Mouse (Mus musculus) midbrain, embryonic 12.5 days (tissue): ENCODE measurements around the gene 1600014C23Rik. TPM values are rescaled to one million over a fixed set of nuclear protein-coding genes. Genes with fewer than 3 reads are reported as not detected.

Experiments used
- ATAC-seq: fragments of 200-750 bp; cut with Nextera tagmentation; 2 replicates; pipeline ENCODE4 v1.8.0; 2017; ENCODE audit warnings: low read depth, moderate TSS enrichment, moderate library complexity; ENCODE audit not compliant: low FRiP score
- H3K27ac ChIP-seq: fragments of 300-500 bp; sonication (generic); replicated peaks from 2 replicates; pipeline ENCODE4 v1.5.1; 2016; ENCODE audit warnings: mild to moderate bottlenecking
- H3K27me3 ChIP-seq: fragments of 300-500 bp; sonication (generic); 2 replicates; pipeline ENCODE4 v1.6.1; 2016; ENCODE audit warnings: mild to moderate bottlenecking
- H3K36me3 ChIP-seq: fragments of 300-500 bp; sonication (generic); 2 replicates; pipeline ENCODE4 v1.6.1; 2016
- H3K4me1 ChIP-seq: fragments of 300-500 bp; sonication (generic); 2 replicates; pipeline ENCODE4 v1.6.1; 2016
- H3K4me2 ChIP-seq: fragments of 300-500 bp; sonication (generic); replicated peaks from 2 replicates; pipeline ENCODE4 v1.6.1; 2016; ENCODE audit warnings: mild to moderate bottlenecking, moderate library complexity
- H3K4me3 ChIP-seq: fragments of 300-500 bp; sonication (generic); 2 replicates; pipeline ENCODE4 v1.5.1; 2016; ENCODE audit warnings: mild to moderate bottlenecking
- H3K9ac ChIP-seq: fragments of 300-500 bp; sonication (generic); replicated peaks from 2 replicates; pipeline ENCODE4 v1.6.1; 2016; ENCODE audit warnings: mild to moderate bottlenecking, moderate library complexity
- H3K9me3 ChIP-seq: fragments of 300-500 bp; sonication (generic); 2 replicates; pipeline ENCODE4 v1.6.1; 2016; ENCODE audit warnings: mild to moderate bottlenecking
- WGBS: fragments of 180-500 bp; shearing (Covaris S2); methylation state at CpG from one replicate; pipeline ENCODE4 v1.1.7; 2016; 5-methylcytosine and 5-hydroxymethylcytosine counted together
- polyA plus RNA-seq: library from polyadenylated mRNA; unstranded; fragments of >200 nt; fragmentation: Nextera tagmentation; extraction: Ambion mirVana; gene quantifications from 2 replicates; pipeline ENCODE4 v1.2.1, GENCODE M21; 2016

1600014C23Rik gene
- polyA plus RNA-seq, 1 experiment from 2014 or later = not detected

DNA sequence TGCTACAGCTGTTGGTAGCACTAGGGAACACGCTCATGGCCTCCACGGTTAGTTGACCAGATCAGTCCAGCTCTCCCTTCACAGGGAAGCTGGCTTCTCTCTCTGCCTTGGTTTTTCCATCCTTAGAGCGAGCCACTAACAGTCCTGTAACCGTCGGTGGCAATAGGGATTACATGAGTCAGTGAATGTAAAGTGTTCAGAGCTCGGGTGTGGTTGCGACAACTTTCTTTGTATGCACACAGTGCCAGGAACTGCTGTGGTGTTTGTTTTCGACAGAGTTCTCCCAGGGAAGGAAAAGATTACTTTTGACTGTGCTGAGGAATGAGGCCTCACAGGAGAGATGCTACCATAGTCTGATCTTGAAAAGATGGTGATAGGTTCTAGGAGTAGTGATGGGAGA lies 29.5 kb upstream of the 1600014C23Rik start:
- Histone ChIP-seq H3K4me1 (peaks cover 25% of the 10 kb centered on the region), H3K9me3 (no peaks in the 10 kb centered on the region), H3K4me2 (no peak overlapping the region), H3K27ac (no peak overlapping the region), H3K27me3 (0 out of 2 replicates have a peak, but pooled peaks cover 2% of the 10 kb centered on the region), H3K9ac (no peak overlapping the region), H3K4me3 (no peak overlapping the region), H3K36me3 (no peaks in the 10 kb centered on the region)
- ATAC-seq = no peak
- 77% methylated on average over 8 of the region's 8 CpGs for WGBS

DNA sequence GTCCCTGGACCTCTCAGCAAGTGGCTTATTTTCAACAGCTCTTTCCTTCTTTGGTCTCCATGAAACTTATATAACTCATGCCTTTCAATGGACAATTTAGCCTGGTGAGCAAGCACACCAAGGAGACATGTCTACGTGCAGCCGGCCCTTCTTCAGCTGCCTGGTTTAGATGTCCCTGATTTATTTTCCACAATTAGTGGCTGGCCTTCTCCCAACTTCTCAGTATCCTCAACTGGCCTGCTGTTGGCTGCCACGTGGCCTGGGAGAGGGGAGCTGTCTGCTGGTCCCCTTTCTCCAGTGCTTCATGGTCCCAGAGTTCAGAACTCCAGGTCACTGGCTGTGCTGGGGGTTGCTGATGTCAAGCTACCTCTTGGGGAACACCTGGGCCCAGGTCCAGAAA lies 28.3 kb upstream of the 1600014C23Rik start:
- H3K9ac ChIP-seq = no peak overlapping the region
- H3K36me3 ChIP-seq = no peaks in the 10 kb centered on the region
- no peak for ATAC-seq
- 85% methylated on average over 3 of the region's 3 CpGs for WGBS
- no peak overlapping the region for H3K27ac ChIP-seq
- 0 out of 2 replicates have a peak, but pooled peaks cover 2% of the 10 kb centered on the region for H3K27me3 ChIP-seq
- no peak overlapping the region for H3K4me2 ChIP-seq
- H3K9me3 ChIP-seq = no peaks in the 10 kb centered on the region
- no peak overlapping the region for H3K4me3 ChIP-seq
- H3K4me1 ChIP-seq = peaks cover 15% of the 10 kb centered on the region

DNA sequence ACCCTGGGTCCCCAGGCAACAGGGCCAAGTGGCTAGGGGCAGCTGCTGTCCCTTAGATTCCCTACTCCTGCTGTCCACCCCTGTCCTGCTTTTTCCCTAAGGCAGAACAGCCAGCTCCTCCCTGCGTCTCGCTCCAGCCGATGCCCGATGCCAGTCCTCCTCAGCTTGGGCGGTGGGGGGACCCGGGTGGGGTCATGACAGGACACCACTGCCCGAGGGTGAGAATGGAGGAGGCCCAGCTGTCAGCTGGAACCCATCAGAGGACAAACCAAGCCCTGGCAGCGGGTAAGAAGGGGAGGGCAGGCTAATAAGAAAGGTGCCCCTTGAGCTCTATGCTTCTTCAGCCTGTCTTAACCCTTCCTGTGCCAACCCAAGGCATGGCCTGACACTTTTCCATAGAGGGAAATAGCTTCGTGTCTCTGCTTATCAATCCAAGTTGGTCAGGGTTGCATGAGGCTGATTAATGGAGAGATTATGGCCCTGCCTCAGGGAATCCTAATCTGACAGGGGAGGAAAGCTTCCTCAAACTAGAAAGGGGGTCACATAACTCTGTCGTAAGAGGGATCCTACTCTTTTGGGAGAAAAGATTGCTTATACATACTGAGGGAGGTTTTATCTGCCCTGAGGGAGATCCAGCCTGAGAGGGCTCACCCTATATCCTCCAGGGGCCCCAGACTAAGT lies 27.5 kb upstream of the 1600014C23Rik start:
- Histone ChIP-seq H3K4me1 (peaks cover 7% of the 10 kb centered on the region; the same call in 1 of the 2 replicates), H3K27ac (no peak overlapping the region), H3K9ac (no peak overlapping the region), H3K27me3 (0 out of 2 replicates have a peak, but pooled peaks cover 2% of the 10 kb centered on the region), H3K36me3 (no peaks in the 10 kb centered on the region), H3K4me3 (no peak overlapping the region), H3K9me3 (no peaks in the 10 kb centered on the region), H3K4me2 (no peak overlapping the region)
- WGBS = 70% methylated on average over 10 of the region's 10 CpGs
- ATAC-seq = no peak

DNA sequence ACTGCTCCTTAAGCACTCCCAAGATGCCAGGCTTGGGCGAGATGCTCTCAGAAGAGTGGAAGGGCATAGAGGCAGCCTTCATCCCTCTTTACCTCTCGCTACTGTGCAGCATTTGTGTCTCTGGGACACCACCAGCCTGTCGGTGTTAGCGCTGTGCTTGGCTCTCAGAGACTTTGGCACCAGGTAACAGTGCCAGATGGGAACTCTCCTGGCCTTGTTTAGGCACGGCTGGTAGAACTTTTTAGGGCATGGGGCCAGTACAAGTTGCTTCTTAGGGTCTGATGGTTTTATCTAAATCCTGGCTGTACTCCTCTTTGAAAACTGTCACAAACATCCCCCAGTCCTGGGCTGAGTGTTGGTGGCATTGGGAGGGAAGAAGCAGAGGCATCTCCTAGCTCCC lies 26.1 kb upstream of the 1600014C23Rik start:
- no peak overlapping the region for H3K4me2 ChIP-seq
- H3K4me1 ChIP-seq = 0 out of 2 replicates have a peak, but pooled peaks cover 3% of the 10 kb centered on the region
- H3K9ac ChIP-seq = no peak overlapping the region
- ATAC-seq = no peak
- no peaks in the 10 kb centered on the region for H3K9me3 ChIP-seq
- no peaks in the 10 kb centered on the region for H3K36me3 ChIP-seq
- H3K27me3 ChIP-seq = 0 out of 2 replicates have a peak, but pooled peaks cover 2% of the 10 kb centered on the region
- no peak overlapping the region for H3K27ac ChIP-seq
- WGBS = 90% methylated on average over 5 of the region's 5 CpGs
- H3K4me3 ChIP-seq = no peak overlapping the region

DNA sequence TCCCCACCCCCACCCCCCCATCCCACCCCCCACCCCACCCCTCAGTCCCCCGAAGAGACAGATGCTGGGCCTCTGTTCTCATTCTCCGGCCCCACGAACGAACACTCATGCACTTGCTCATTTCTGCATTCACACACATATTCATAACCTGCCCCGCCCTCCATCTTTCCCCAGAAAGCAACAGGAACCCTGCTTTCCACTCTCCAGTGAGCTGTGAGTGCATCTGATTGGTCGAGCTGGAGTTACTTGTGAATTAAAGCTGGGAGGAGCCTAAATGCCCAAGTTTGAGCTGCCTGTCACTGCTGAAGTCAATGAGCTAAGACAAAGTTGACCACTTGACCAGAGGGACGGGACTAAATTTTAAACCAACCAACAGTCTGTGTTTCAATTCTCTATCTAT lies 25.2 kb upstream of the 1600014C23Rik start:
- Histone ChIP-seq H3K4me2 (no peak overlapping the region), H3K9ac (no peak overlapping the region), H3K9me3 (no peaks in the 10 kb centered on the region), H3K4me1 (0 out of 2 replicates have a peak, but pooled peaks cover 3% of the 10 kb centered on the region), H3K27ac (no peak overlapping the region), H3K4me3 (no peak overlapping the region), H3K27me3 (0 out of 2 replicates have a peak, but pooled peaks cover 2% of the 10 kb centered on the region), H3K36me3 (no peaks in the 10 kb centered on the region)
- 74% methylated on average over 7 of the region's 7 CpGs for WGBS
- no peak for ATAC-seq

DNA sequence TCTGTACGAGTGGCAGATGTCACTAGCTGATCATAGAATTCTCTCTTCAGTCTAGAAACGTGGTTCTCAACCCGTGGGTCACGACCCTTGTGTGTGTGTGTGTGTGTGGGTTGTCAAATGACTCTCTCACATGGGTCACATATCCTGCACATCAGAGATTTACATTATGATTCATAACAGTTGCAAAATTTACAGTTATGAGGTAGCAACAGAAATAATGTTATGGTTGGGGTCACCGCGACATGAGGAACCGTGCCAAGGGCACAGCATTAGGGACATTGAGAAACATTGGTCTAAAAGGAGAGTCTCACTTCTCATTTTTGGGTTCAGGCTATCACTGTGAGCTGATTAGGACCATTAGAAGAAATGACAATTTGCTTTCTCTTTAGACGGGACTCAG lies 24.3 kb upstream of the 1600014C23Rik start:
- no peak for ATAC-seq
- 86% methylated on average over 8 of the region's 8 CpGs for WGBS
- no peak overlapping the region for H3K4me3 ChIP-seq
- H3K36me3 ChIP-seq = no peaks in the 10 kb centered on the region
- H3K4me2 ChIP-seq = no peak overlapping the region
- 0 out of 2 replicates have a peak, but pooled peaks cover 2% of the 10 kb centered on the region for H3K27me3 ChIP-seq
- H3K9me3 ChIP-seq = no peaks in the 10 kb centered on the region
- H3K4me1 ChIP-seq = no peaks in the 10 kb centered on the region
- no peak overlapping the region for H3K27ac ChIP-seq
- no peak overlapping the region for H3K9ac ChIP-seq

DNA sequence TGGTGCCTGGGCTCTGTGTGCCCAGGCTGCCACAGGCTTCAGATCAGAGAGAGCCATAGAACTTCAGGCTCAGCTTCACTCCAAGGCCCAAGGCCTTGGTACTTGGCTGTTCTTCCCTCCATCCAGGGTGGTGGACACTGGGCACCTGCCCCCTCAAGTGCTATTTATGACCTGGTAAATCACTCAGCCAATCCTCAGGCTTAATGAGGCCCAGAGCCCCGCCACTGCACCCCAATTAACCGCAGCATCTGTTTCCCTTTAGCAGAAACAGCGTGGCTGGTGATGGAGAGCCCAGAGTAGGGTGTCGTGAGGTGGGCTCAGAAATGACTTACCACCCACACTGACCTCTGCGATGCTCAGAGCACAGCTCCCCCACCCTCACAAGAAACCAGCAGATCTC lies 23.2 kb upstream of the 1600014C23Rik start:
- whole genome bisulfite sequencing = 67% methylated on average over 5 of the region's 5 CpGs
- ATAC-seq = no peak

DNA sequence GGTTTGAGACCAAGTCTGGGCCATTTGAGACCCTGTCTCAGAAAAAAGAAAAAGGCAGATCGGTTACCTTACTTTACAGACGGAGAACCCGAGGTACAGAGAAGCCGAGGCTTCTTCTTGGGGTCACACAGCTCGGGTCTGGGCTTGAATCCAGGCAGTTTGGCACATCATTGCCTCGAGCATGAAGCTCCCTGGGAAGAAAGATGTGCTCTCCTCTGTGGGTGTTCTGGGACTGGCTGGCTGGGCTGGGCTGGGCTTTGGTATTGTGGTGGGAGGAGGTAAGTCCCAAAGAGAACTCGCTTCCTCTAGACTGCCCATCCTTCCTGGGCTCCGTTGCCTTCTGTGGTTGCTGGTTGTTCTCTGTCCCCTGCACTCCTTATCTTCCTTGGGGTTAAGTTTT lies 22.7 kb upstream of the 1600014C23Rik start:
- 78% methylated on average over 8 of the region's 8 CpGs for WGBS
- Histone ChIP-seq H3K4me2 (no peak overlapping the region), H3K27ac (no peak overlapping the region), H3K4me1 (no peaks in the 10 kb centered on the region), H3K36me3 (no peaks in the 10 kb centered on the region), H3K9ac (no peak overlapping the region), H3K27me3 (0 out of 2 replicates have a peak, but pooled peaks cover 2% of the 10 kb centered on the region), H3K4me3 (no peak overlapping the region), H3K9me3 (no peaks in the 10 kb centered on the region)
- no peak for ATAC-seq

More for the DNA sequence above, 23.2 kb upstream of the 1600014C23Rik start:
- H3K4me3 ChIP-seq = no peak overlapping the region
- no peaks in the 10 kb centered on the region for H3K4me1 ChIP-seq
- 0 out of 2 replicates have a peak, but pooled peaks cover 2% of the 10 kb centered on the region for H3K27me3 ChIP-seq
- H3K9ac ChIP-seq = no peak overlapping the region
- no peaks in the 10 kb centered on the region for H3K36me3 ChIP-seq
- H3K4me2 ChIP-seq = no peak overlapping the region
- H3K9me3 ChIP-seq = no peaks in the 10 kb centered on the region
- H3K27ac ChIP-seq = no peak overlapping the region

DNA sequence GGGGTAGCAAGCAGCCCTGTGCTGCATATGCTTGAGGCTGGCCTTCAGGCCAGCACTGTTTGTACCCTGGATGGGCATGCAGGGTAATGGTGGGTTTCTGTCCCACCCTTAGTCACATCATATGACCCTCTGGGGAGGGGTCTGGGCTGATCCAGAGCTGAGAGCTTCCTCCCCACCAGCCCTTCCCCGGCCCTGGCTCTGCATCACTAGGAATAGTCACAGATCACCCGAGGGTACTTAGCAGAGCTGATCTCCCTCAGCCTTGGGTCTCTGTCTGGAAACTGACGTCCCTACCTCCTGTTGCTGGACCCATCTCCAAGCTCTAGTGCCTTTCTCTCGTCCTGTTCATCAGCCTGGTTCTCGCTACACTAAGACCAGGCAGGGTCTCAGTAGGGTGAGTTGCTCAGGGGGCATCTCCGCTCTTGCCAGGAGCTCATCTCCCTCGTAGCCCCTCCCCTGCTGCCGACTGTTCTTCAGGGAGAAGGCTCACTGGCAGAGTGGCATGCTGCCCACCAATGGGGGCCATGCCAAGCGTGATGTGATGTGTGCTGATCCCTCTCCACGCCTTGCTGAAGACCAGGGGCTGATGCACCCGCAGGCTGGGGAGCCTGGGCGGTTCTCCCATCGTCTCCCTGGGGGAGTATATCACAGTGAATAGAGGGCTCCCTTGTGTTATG lies 20.7 kb upstream of the 1600014C23Rik start:
- H3K4me3 ChIP-seq = no peak overlapping the region
- H3K9ac ChIP-seq = no peak overlapping the region
- H3K4me2 ChIP-seq = no peak overlapping the region
- H3K9me3 ChIP-seq = no peaks in the 10 kb centered on the region
- no peak overlapping the region for H3K27ac ChIP-seq
- WGBS = 83% methylated on average over 13 of the region's 13 CpGs
- no peak for ATAC-seq
- H3K27me3 ChIP-seq = no peaks in the 10 kb centered on the region
- H3K36me3 ChIP-seq = no peaks in the 10 kb centered on the region
- H3K4me1 ChIP-seq = no peaks in the 10 kb centered on the region

DNA sequence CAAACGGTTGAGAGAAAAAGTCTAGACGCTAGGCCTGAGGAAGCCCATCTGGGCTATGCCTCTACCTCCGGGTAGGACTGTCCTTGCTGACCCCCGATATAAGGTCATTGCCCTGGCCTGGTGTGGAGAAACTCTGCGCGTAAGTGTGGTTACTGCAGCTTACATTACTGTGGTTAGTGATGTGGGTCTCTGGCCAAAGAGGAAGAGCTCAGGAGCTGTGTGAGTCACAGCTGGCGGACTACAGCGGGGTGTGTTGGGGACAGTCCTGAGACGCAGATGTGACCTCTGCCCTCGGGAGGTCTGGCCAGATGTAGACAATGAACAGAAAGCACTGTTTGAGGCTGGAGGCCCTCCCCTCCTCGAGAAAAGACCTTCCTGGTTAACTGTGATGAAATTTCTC lies 19.0 kb upstream of the 1600014C23Rik start:
- H3K4me2 ChIP-seq = no peak overlapping the region
- no peaks in the 10 kb centered on the region for H3K27me3 ChIP-seq
- no peak overlapping the region for H3K4me3 ChIP-seq
- 63% methylated on average over 11 of the region's 11 CpGs for WGBS
- no peak overlapping the region for H3K9ac ChIP-seq
- no peaks in the 10 kb centered on the region for H3K36me3 ChIP-seq
- H3K4me1 ChIP-seq = no peaks in the 10 kb centered on the region
- no peak overlapping the region for H3K27ac ChIP-seq
- no peaks in the 10 kb centered on the region for H3K9me3 ChIP-seq
- no peak for ATAC-seq

DNA sequence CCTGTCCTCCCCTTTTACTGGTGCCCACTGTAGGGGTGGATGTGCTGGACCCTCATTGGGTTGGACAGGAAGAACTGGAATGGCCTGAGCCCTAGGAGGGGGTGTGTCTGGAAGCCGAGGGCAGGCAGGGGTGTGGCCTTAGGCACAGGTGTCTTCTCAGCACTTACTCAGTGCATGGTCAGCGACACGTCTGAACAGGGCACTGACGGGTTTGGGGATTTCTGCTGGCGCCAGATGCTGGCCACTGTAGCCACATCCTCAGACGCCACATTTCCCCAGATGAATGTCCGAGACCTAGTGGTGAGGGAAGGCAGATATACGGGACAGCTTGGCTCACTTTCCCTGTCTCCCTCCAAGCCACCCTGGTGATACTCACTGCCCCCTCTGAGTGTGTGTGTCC lies 18.4 kb upstream of the 1600014C23Rik start:
- Histone ChIP-seq H3K4me2 (no peak overlapping the region), H3K9me3 (no peaks in the 10 kb centered on the region), H3K4me3 (no peak overlapping the region), H3K9ac (no peak overlapping the region), H3K27ac (no peak overlapping the region), H3K4me1 (no peaks in the 10 kb centered on the region), H3K36me3 (no peaks in the 10 kb centered on the region), H3K27me3 (no peaks in the 10 kb centered on the region)
- ATAC-seq = no peak
- WGBS = 86% methylated on average over 8 of the region's 8 CpGs

DNA sequence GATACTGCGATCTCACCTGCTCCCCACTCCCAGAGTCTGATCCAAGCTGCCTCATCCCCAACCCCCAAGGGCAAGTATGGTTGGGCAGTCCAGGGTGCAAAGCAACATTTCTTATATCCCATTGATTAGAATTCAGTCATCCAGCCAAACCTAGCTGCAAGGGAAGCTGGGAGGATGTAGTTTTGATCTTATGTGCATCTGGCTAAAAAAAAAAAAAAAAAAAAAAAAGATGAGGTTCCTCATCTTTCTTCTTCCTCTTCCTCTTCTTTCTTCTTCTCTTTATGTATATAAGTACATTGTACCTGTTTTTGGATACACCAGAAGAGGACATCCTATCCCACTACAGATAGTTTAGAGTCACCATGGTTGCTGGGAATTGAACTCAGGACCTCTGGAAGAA lies 17.7 kb upstream of the 1600014C23Rik start:
- Histone ChIP-seq H3K4me2 (no peak overlapping the region), H3K4me3 (no peak overlapping the region), H3K4me1 (no peaks in the 10 kb centered on the region), H3K36me3 (no peaks in the 10 kb centered on the region), H3K9me3 (no peaks in the 10 kb centered on the region), H3K9ac (no peak overlapping the region), H3K27me3 (no peaks in the 10 kb centered on the region), H3K27ac (no peak overlapping the region)
- ATAC-seq = no peak
- WGBS = 100% methylated on average over 1 of the region's 1 CpGs
